Mouse (Mus musculus): ENCODE results near the gene Xkr8. TPM values are rescaled to one million over a fixed set of nuclear protein-coding genes. Genes with fewer than 3 reads are reported as not detected.

Xkr8 gene
- polyA plus RNA-seq (2015; fragmentation: Nextera tagmentation; extraction: Ambion mirVana) = 2.6 and 3.9 TPM in 2 replicates

GRCm38 (mm10) chr4:132732148-132732684 lies at the start of gene Xkr8:
TSS of gene Xkr8 (minus strand) at chr4:132732546.

GRCm38 (mm10) chr4:132767914-132768876 lies 35.8 kb upstream of the Xkr8 start, which contains the start of gene Rpa2:
TSS of gene Rpa2 (plus strand) at chr4:132768332.

DNA sequence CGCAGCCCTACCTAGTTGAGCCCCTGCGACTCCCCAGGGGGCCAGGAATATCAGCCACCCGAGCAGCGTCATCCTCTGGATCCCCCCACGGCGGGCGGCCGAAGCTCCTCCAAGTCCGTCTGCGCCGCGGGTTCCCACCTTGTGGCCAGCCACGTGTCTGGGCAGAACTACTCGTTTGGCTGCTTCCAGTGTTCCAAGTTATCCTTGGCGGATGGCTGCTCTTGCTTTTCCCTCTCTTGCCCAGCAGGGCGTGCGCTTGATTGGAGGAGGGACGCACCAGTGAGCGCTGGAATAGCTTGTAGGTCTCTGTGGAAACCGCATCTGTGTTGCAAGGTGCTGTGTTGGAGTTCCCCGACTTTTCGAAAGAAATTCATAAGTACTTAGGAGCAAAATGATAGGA lies 24.6 kb upstream of the Xkr8 start, which contains the start of gene Smpdl3b:
Gene Smpdl3b, minus strand, starts transcription at position 279 of the 400 bp plus-strand sequence.

Other genes with a start within 250 kb of the Xkr8 start
- 7.0 and 9.7 TPM in 2 replicates for gene Sesn2, start 222.0 kb downstream of the Xkr8 start, polyA plus RNA-seq (2015; fragmentation: Nextera tagmentation; extraction: Ambion mirVana)
- gene Atpif1, start 198.9 kb downstream of the Xkr8 start, polyA plus RNA-seq (2015; fragmentation: Nextera tagmentation; extraction: Ambion mirVana) = 1,940 and 2,281 TPM in 2 replicates
- 167 and 176 TPM in 2 replicates for gene Dnajc8, start 197.0 kb downstream of the Xkr8 start, polyA plus RNA-seq (2015; fragmentation: Nextera tagmentation; extraction: Ambion mirVana)
- gene Ptafr, start 168.5 kb downstream of the Xkr8 start, polyA plus RNA-seq (2015; fragmentation: Nextera tagmentation; extraction: Ambion mirVana) = 4.8 and 6.3 TPM in 2 replicates
- gene Eya3, start 93.6 kb downstream of the Xkr8 start, polyA plus RNA-seq (2015; fragmentation: Nextera tagmentation; extraction: Ambion mirVana) = 10.1 and 10.3 TPM in 2 replicates
- 0.75 and 1.0 TPM in 2 replicates for gene Smpdl3b, start 24.7 kb upstream of the Xkr8 start, polyA plus RNA-seq (2015; fragmentation: Nextera tagmentation; extraction: Ambion mirVana)
- gene Rpa2, start 35.8 kb upstream of the Xkr8 start, polyA plus RNA-seq (2015; fragmentation: Nextera tagmentation; extraction: Ambion mirVana) = 110 and 126 TPM in 2 replicates
- gene Themis2, start 63.8 kb upstream of the Xkr8 start, polyA plus RNA-seq (2015; fragmentation: Nextera tagmentation; extraction: Ambion mirVana) = 4.8 and 5.8 TPM in 2 replicates
- gene Ppp1r8, start 110.6 kb upstream of the Xkr8 start, polyA plus RNA-seq (2015; fragmentation: Nextera tagmentation; extraction: Ambion mirVana) = 27.0 and 28.4 TPM in 2 replicates
- gene Stx12, start 152.0 kb upstream of the Xkr8 start, polyA plus RNA-seq (2015; fragmentation: Nextera tagmentation; extraction: Ambion mirVana) = 20.2 and 22.4 TPM in 2 replicates
- gene Fam76a, start 190.0 kb upstream of the Xkr8 start, polyA plus RNA-seq (2015; fragmentation: Nextera tagmentation; extraction: Ambion mirVana) = 44.8 and 49.4 TPM in 2 replicates
- 11.6 and 16.2 TPM in 2 replicates for gene Fgr, start 241.5 kb upstream of the Xkr8 start, polyA plus RNA-seq (2015; fragmentation: Nextera tagmentation; extraction: Ambion mirVana)

Data from spleen, postnatal 0 days (tissue).